Mouse (Mus musculus) liver, embryonic 16.5 days (tissue): ENCODE measurements at regions not wholly inside any gene's neighbourhood (a gene's known extent, or its start where the extent isn't known, plus 50 kb on each side); places are given as distances from the start of the nearest gene placed in this dataset.

ENCODE experiments used
- ATAC-seq: fragments of 200-750 bp; cut with Nextera tagmentation; 2 replicates; pipeline ENCODE4 v1.8.0; 2017; ENCODE audit warnings: low read depth, mild to moderate bottlenecking, moderate number of reproducible peaks, moderate library complexity
- H3K27ac ChIP-seq: fragments of 300-500 bp; sonication (generic); 2 replicates; pipeline ENCODE4 v1.5.1; 2014; ENCODE audit warnings: mild to moderate bottlenecking, low read length
- H3K27me3 ChIP-seq: fragments of 300-500 bp; sonication (generic); 2 replicates; pipeline ENCODE4 v1.6.1; 2014; ENCODE audit warnings: low read depth, low read length, mixed read lengths; ENCODE audit not compliant: control insufficient read depth, insufficient read depth
- H3K36me3 ChIP-seq: fragments of 300-500 bp; sonication (generic); 2 replicates; pipeline ENCODE4 v1.6.1; 2014; ENCODE audit warnings: mild to moderate bottlenecking; ENCODE audit not compliant: control insufficient read depth, insufficient read depth
- H3K4me1 ChIP-seq: fragments of 300-500 bp; sonication (generic); 2 replicates; pipeline ENCODE4 v1.6.1; 2014; ENCODE audit warnings: low read depth, low read length, mixed read lengths; ENCODE audit not compliant: control insufficient read depth
- H3K4me2 ChIP-seq: fragments of 300-500 bp; sonication (generic); 2 replicates; pipeline ENCODE4 v1.6.1; 2014; ENCODE audit warnings: low read depth, low read length, mixed read lengths
- H3K4me3 ChIP-seq: fragments of 300-500 bp; sonication (generic); 2 replicates; pipeline ENCODE4 v1.5.1; 2014; ENCODE audit warnings: low read depth, mild to moderate bottlenecking, low read length
- H3K9ac ChIP-seq: fragments of 300-500 bp; sonication (generic); 2 replicates; pipeline ENCODE4 v1.6.1; 2014; ENCODE audit warnings: low read depth, low read length
- H3K9me3 ChIP-seq: fragments of 300-500 bp; sonication (generic); replicated peaks from 2 replicates; pipeline ENCODE4 v1.6.1; 2016; ENCODE audit warnings: low read length; ENCODE audit not compliant: control insufficient read depth
- WGBS: fragments of 180-500 bp; shearing (Covaris S2); extraction: QIAGEN DNeasy Blood & Tissue Kit; methylation state at CpG from one replicate; pipeline ENCODE4 v1.1.7; 2014; ENCODE audit not compliant: insufficient replicate concordance; 5-methylcytosine and 5-hydroxymethylcytosine counted together

GRCm38 (mm10) chr10:98618736-98619525 is 295.3 kb upstream of the Atp2b1 start:
- no peak for ATAC-seq
- no peaks in the 10 kb centered on the region for H3K27me3 ChIP-seq
- H3K4me1 ChIP-seq, result peaks cover 9% of the 10 kb centered on the region
- H3K4me3 ChIP-seq, result no peak overlapping the region
- no peaks in the 10 kb centered on the region for H3K36me3 ChIP-seq
- no peak overlapping the region for H3K4me2 ChIP-seq
- no peak overlapping the region for H3K9ac ChIP-seq
- no peak overlapping the region for H3K27ac ChIP-seq
- no peaks in the 10 kb centered on the region for H3K9me3 ChIP-seq
- 75% methylated on average over 21 of the region's 21 CpGs for WGBS

DNA sequence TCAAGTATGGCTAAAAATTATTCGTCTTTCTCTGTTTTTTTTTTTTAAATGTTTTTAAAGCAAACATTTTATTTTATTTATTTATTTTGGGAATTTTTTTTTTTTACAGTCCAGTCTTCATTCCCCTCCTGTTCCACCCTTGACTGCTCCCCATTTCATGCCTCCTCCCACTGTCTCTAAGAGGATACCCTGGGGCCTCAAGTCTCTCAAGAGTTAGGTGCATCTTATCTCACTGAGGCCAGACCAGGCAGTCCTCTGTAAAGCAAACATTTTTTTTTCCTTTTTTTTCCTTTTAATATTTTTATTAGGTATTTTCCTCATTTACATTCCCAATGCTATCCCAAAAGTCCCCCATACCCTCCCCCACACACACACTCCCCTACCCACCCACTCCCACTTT is 290.1 kb upstream of the Atp2b1 start:
- Histone ChIP-seq H3K27ac (peak overlapping the region; percentile 89), H3K4me3 (peak overlapping the region; percentile 38), H3K4me2 (peak overlapping the region; percentile 62), H3K4me1 (peaks cover 19% of the 10 kb centered on the region), H3K27me3 (no peaks in the 10 kb centered on the region), H3K9ac (peak overlapping the region; percentile 13), H3K9me3 (no peaks in the 10 kb centered on the region), H3K36me3 (no peaks in the 10 kb centered on the region)
- 37% methylated on average over 1 of the region's 1 CpGs for WGBS
- ATAC-seq, result peak; percentile 97

DNA sequence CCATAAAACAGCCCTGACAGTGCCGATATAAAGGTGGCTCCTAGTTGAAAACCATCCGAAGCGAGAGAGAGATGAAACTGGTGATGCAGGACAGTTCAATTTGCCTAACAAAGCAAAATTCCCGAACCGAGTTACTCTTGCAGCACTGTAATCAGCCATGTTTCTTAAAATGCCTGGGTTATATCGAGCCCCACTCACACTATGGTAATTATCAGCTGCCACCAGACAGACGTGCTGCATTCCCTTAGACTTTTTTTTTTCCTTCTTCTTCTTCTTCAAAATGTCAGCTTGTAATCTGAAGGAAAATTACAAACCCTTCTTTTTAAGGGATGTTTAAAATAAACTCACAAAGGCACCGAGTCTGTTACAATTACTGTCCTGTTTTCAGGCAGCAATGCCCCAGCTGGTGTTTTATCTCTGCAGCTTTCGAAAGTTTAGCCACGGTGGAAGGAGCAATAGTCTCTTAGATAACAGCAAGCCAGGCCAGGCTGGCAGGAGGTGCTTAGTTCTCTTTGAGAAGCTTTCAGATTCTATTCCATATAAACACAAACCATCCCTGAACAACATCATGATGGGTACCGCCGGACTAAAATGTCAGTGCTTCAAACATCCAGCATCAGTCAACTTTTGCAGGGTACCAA is 289.4 kb upstream of the Atp2b1 start:
- H3K4me3 ChIP-seq, result peak overlapping the region; percentile 38
- peak overlapping the region; percentile 89 for H3K27ac ChIP-seq
- no peaks in the 10 kb centered on the region for H3K36me3 ChIP-seq
- peak overlapping the region; percentile 13 for H3K9ac ChIP-seq
- no peaks in the 10 kb centered on the region for H3K27me3 ChIP-seq
- H3K9me3 ChIP-seq, result no peaks in the 10 kb centered on the region
- ATAC-seq, result peak; percentile 91
- H3K4me1 ChIP-seq, result peaks cover 19% of the 10 kb centered on the region
- peak overlapping the region; percentile 62 for H3K4me2 ChIP-seq
- WGBS, result 26% methylated on average over 12 of the region's 12 CpGs

GRCm38 (mm10) chr10:98628191-98628590 is 286.0 kb upstream of the Atp2b1 start:
- H3K4me3 ChIP-seq, result no peak overlapping the region
- 69% methylated on average over 1 of the region's 1 CpGs for WGBS
- no peak overlapping the region for H3K27ac ChIP-seq
- H3K4me2 ChIP-seq, result no peak overlapping the region
- no peaks in the 10 kb centered on the region for H3K36me3 ChIP-seq
- no peaks in the 10 kb centered on the region for H3K27me3 ChIP-seq
- no peaks in the 10 kb centered on the region for H3K9me3 ChIP-seq
- peaks cover 17% of the 10 kb centered on the region for H3K4me1 ChIP-seq
- no peak for ATAC-seq
- H3K9ac ChIP-seq, result no peak overlapping the region

- Histone ChIP-seq H3K27ac (no peak overlapping the region), H3K4me3 (no peak overlapping the region)
- no peak for ATAC-seq
Observed at GRCm38 (mm10) chr10:98629248-98629647, 285.0 kb upstream of the Atp2b1 start.

DNA sequence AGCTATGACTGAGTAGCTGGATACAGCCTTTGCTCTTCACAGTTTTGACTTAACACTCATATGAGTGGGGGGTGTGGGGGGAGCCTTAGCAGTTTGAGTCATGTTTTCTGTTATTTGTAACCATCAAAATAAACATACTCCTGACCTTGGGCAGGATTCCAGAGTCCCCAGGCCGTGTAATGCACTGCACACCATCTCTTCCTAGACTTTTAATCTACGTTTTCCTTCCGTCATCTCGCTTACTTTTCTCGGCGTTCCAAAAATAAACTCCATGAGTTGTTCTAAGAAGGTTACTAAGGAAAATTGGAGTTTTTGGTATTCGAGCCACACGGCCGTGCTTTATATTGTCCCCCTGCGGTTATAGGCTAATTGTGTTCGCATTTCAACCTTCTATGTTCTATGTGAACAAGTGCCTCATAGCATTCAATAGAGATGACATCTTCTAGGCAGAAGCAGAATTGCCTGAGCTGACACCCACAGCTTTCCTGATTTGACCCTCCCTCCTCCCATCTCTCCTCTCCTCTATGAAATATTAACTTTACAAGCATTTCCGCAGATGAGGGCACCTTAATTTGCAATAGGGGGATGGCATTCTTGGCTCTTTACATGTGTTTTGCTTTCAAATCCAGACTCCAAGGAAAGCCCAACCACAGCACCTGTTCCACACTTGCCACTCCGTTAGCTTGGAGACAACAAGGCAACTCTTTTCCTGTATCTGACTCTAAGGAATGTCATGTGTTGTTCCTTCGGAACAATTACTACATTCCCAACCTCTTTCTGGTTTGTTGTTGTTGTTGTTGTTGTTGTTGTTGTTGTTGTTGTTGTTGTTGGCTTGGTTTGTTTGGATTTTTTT is 276.2 kb upstream of the Atp2b1 start:
- Histone ChIP-seq H3K27me3 (no peaks in the 10 kb centered on the region), H3K36me3 (no peaks in the 10 kb centered on the region), H3K27ac (no peak overlapping the region), H3K4me2 (no peak overlapping the region), H3K9me3 (no peaks in the 10 kb centered on the region), H3K4me3 (no peak overlapping the region), H3K4me1 (no peaks in the 10 kb centered on the region), H3K9ac (no peak overlapping the region)
- no peak for ATAC-seq
- WGBS, result 78% methylated on average over 14 of the region's 14 CpGs

More at GRCm38 (mm10) chr10:98629248-98629647, 285.0 kb upstream of the Atp2b1 start:
- WGBS, result 5% methylated on average over 3 of the region's 3 CpGs
- Histone ChIP-seq H3K9ac (no peak overlapping the region), H3K36me3 (no peaks in the 10 kb centered on the region), H3K4me1 (peaks cover 10% of the 10 kb centered on the region), H3K9me3 (no peaks in the 10 kb centered on the region), H3K27me3 (no peaks in the 10 kb centered on the region), H3K4me2 (no peak overlapping the region)

GRCm38 (mm10) chr10:98645681-98646122 is 268.5 kb upstream of the Atp2b1 start:
- H3K36me3 ChIP-seq, result no peaks in the 10 kb centered on the region
- H3K4me2 ChIP-seq, result no peak overlapping the region
- H3K9me3 ChIP-seq, result no peaks in the 10 kb centered on the region
- H3K4me1 ChIP-seq, result no peaks in the 10 kb centered on the region
- H3K27ac ChIP-seq, result no peak overlapping the region
- no peaks in the 10 kb centered on the region for H3K27me3 ChIP-seq
- H3K9ac ChIP-seq, result no peak overlapping the region
- ATAC-seq, result no peak
- H3K4me3 ChIP-seq, result no peak overlapping the region
- WGBS, result 73% methylated on average over 10 of the region's 10 CpGs

GRCm38 (mm10) chr10:98646311-98646999 is 267.8 kb upstream of the Atp2b1 start:
- no peak for ATAC-seq
- Histone ChIP-seq H3K9me3 (no peaks in the 10 kb centered on the region), H3K27ac (no peak overlapping the region), H3K9ac (no peak overlapping the region), H3K27me3 (no peaks in the 10 kb centered on the region), H3K4me2 (no peak overlapping the region), H3K36me3 (no peaks in the 10 kb centered on the region), H3K4me3 (no peak overlapping the region), H3K4me1 (no peaks in the 10 kb centered on the region)
- WGBS, result 66% methylated on average over 8 of the region's 8 CpGs
